Mouse (Mus musculus) myocyte (in vitro differentiated cells): ENCODE measurements around the gene Prpf31. TPM values are rescaled to one million over a fixed set of nuclear protein-coding genes. Genes with fewer than 3 reads are reported as not detected.

ENCODE experiments used
- H3K27me3 ChIP-seq: one replicate; pipeline ENCODE4 v1.6.1; 2011; ENCODE audit not compliant: control insufficient read depth, insufficient read depth, insufficient read length
- H3K36me3 ChIP-seq: one replicate; pipeline ENCODE4 v1.6.1; 2011; ENCODE audit not compliant: control insufficient read depth, insufficient read depth
- H3K4me2 ChIP-seq: one replicate; pipeline ENCODE4 v1.6.1; 2011; ENCODE audit warnings: low read depth, control low read depth
- H3K4me3 ChIP-seq: one replicate; pipeline ENCODE4 v1.5.1; 2011; ENCODE audit warnings: mild to moderate bottlenecking, control low read depth, moderate library complexity
- H3K79me2 ChIP-seq: one replicate; pipeline ENCODE4 v1.6.1; 2011; ENCODE audit not compliant: control insufficient read depth, insufficient read depth
- H3ac ChIP-seq: one replicate; pipeline ENCODE4 v1.6.1; 2011; ENCODE audit not compliant: control insufficient read depth, insufficient read length
- CEBPB ChIP-seq: IDR thresholded peaks from 2 replicates; pipeline ENCODE4 v1.6.1; 2011; ENCODE audit warnings: mild to moderate bottlenecking, moderate library complexity; ENCODE audit not compliant: poor library complexity, insufficient read depth, severe bottlenecking
- E2F4 ChIP-seq: IDR thresholded peaks from one replicate; pipeline ENCODE4 v1.6.1; 2011; ENCODE audit warnings: mild to moderate bottlenecking, control low read depth, moderate library complexity; ENCODE audit not compliant: insufficient read depth
- MAX ChIP-seq: IDR thresholded peaks from one replicate; pipeline ENCODE4 v1.6.1; 2011; ENCODE audit warnings: low read depth, mild to moderate bottlenecking, control low read depth
- MYOD1 ChIP-seq, 3 experiments: IDR thresholded peaks; one replicate each; pipeline ENCODE4 v1.6.1; 2011; ENCODE audit warnings: control low read depth in 2 of 3, low read depth in 2 of 3, mild to moderate bottlenecking in 2 of 3, moderate library complexity in 1 of 3; ENCODE audit not compliant: insufficient read length in 2 of 3, control insufficient read depth in 1 of 3
- MYOG ChIP-seq, 3 experiments: IDR thresholded peaks; one replicate each; pipeline ENCODE4 v1.6.1; 2011; ENCODE audit warnings: control low read depth in 2 of 3, low read depth in 2 of 3, mild to moderate bottlenecking in 2 of 3; ENCODE audit not compliant: insufficient read length in 2 of 3, control insufficient read depth in 1 of 3, insufficient read depth in 1 of 3
- POLR2A ChIP-seq: IDR thresholded peaks from one replicate; pipeline ENCODE4 v1.6.1; 2011; ENCODE audit warnings: low read depth, mild to moderate bottlenecking, control low read depth, moderate library complexity; ENCODE audit not compliant: insufficient read length
- POLR2AphosphoS2 ChIP-seq: IDR thresholded peaks from one replicate; pipeline ENCODE4 v1.6.1; 2011; ENCODE audit warnings: low read depth, control low read depth; ENCODE audit not compliant: insufficient read length
- REST ChIP-seq: IDR thresholded peaks from one replicate; pipeline ENCODE4 v1.6.1; 2011; ENCODE audit warnings: mild to moderate bottlenecking, control low read depth, moderate library complexity; ENCODE audit not compliant: insufficient read depth, insufficient read length
- SRF ChIP-seq: IDR thresholded peaks from one replicate; pipeline ENCODE4 v1.6.1; 2011; ENCODE audit warnings: low read depth; ENCODE audit not compliant: control insufficient read depth, insufficient read length
- TCF12 ChIP-seq: IDR thresholded peaks from one replicate; pipeline ENCODE4 v1.6.1; 2011; ENCODE audit warnings: mild to moderate bottlenecking, control low read depth; ENCODE audit not compliant: poor library complexity, insufficient read depth, severe bottlenecking
- TCF3 ChIP-seq: IDR thresholded peaks from one replicate; pipeline ENCODE4 v1.6.1; 2011; ENCODE audit warnings: low read depth, control low read depth; ENCODE audit not compliant: insufficient read length
- USF1 ChIP-seq: IDR thresholded peaks from one replicate; pipeline ENCODE4 v1.6.1; 2011; ENCODE audit warnings: low read depth, mild to moderate bottlenecking, control low read depth, moderate library complexity
- polyA plus RNA-seq: library from polyadenylated mRNA; unstranded; fragments of >200 nt; fragmentation: generic; extraction: Trizol; gene quantifications from one replicate; pipeline ENCODE4 v1.2.1, GENCODE M21; 2012; ENCODE audit warnings: missing spikeins

The Prpf31 gene
- polyA plus RNA-seq, 1 experiment, result 54.8 TPM

- Histone ChIP-seq H3ac (no peak overlapping the region), H3K4me3 (no peak overlapping the region), H3K27me3 (no peaks in the 10 kb centered on the region), H3K4me2 (no peak overlapping the region), H3K36me3 (peaks cover 9% of the 10 kb centered on the region), H3K79me2 (peaks cover 13% of the 10 kb centered on the region)
- TF ChIP-seq MYOG (IDR thresholded peaks at IDR 0.05; ENCODE audit: control insufficient read depth in 1 of 3, insufficient read depth in 1 of 3, insufficient read length in 2 of 3, low read depth in 2 of 3) (no peak), SRF (no peak), USF1 (no peak), CEBPB (no peak), POLR2A (no peak), MYOD1 (IDR thresholded peaks at IDR 0.05; ENCODE audit: control insufficient read depth in 1 of 3, insufficient read length in 2 of 3, low read depth in 2 of 3) (no peak), REST (no peak), TCF12 (no peak), TCF3 (no peak), MAX (no peak), POLR2AphosphoS2 (no peak), E2F4 (no peak)
Measured at GRCm38 (mm10) chr7:3666921-3667391, 37.2 kb downstream of the Prpf31 start.

- H3K36me3 ChIP-seq, result no peaks in the 10 kb centered on the region
- H3K4me2 ChIP-seq, result no peak overlapping the region
- H3ac ChIP-seq, result no peak overlapping the region
- no peaks in the 10 kb centered on the region for H3K27me3 ChIP-seq
- no peak overlapping the region for H3K4me3 ChIP-seq
- H3K79me2 ChIP-seq, result no peaks in the 10 kb centered on the region
- TF ChIP-seq TCF3 (no peak), TCF12 (no peak), CEBPB (no peak), POLR2AphosphoS2 (no peak), MYOG (IDR thresholded peaks at IDR 0.05; ENCODE audit: control insufficient read depth in 1 of 3, insufficient read depth in 1 of 3, insufficient read length in 2 of 3, low read depth in 2 of 3) (no peak), USF1 (no peak), SRF (no peak), E2F4 (no peak), POLR2A (no peak), MYOD1 (IDR thresholded peaks at IDR 0.05; ENCODE audit: control insufficient read depth in 1 of 3, insufficient read length in 2 of 3, low read depth in 2 of 3) (no peak), MAX (no peak), REST (no peak)
Measured at GRCm38 (mm10) chr7:3674507-3675227, 44.9 kb downstream of the Prpf31 start.

- TF ChIP-seq CEBPB (no peak), TCF12 (no peak), E2F4 (no peak), POLR2A (no peak), TCF3 (no peak), USF1 (no peak), REST (no peak), SRF (no peak), POLR2AphosphoS2 (no peak), MYOG (IDR thresholded peaks at IDR 0.05; ENCODE audit: control insufficient read depth in 1 of 3, insufficient read depth in 1 of 3, insufficient read length in 2 of 3, low read depth in 2 of 3) (no peak), MYOD1 (IDR thresholded peaks at IDR 0.05; ENCODE audit: control insufficient read depth in 1 of 3, insufficient read length in 2 of 3, low read depth in 2 of 3) (no peak), MAX (no peak)
- Histone ChIP-seq H3K4me2 (no peak overlapping the region), H3K4me3 (no peak overlapping the region), H3K79me2 (no peaks in the 10 kb centered on the region), H3K36me3 (no peaks in the 10 kb centered on the region), H3ac (no peak overlapping the region), H3K27me3 (no peaks in the 10 kb centered on the region)
Measured at GRCm38 (mm10) chr7:3675228-3675548, 45.4 kb downstream of the Prpf31 start.

- no peaks in the 10 kb centered on the region for H3K36me3 ChIP-seq
- no peak overlapping the region for H3K4me2 ChIP-seq
- H3K27me3 ChIP-seq, result no peaks in the 10 kb centered on the region
- no peak overlapping the region for H3ac ChIP-seq
- no peaks in the 10 kb centered on the region for H3K79me2 ChIP-seq
- H3K4me3 ChIP-seq, result no peak overlapping the region
- TF ChIP-seq USF1 (no peak), TCF3 (no peak), TCF12 (no peak), CEBPB (no peak), MYOD1 (IDR thresholded peaks at IDR 0.05; ENCODE audit: control insufficient read depth in 1 of 3, insufficient read length in 2 of 3, low read depth in 2 of 3) (no peak), POLR2A (no peak), MYOG (IDR thresholded peaks at IDR 0.05; ENCODE audit: control insufficient read depth in 1 of 3, insufficient read depth in 1 of 3, insufficient read length in 2 of 3, low read depth in 2 of 3) (no peak), REST (no peak), SRF (no peak), MAX (no peak), POLR2AphosphoS2 (no peak), E2F4 (no peak)
Measured at GRCm38 (mm10) chr7:3676371-3676770, 46.6 kb downstream of the Prpf31 start.
